Mouse (Mus musculus): ENCODE data around the gene Sqstm1. TPM values are rescaled to one million over a fixed set of nuclear protein-coding genes. Genes with fewer than 3 reads are reported as not detected.
"Not testable (repeated sequence)": the region's sequence is repeated elsewhere in the genome, so short reads cannot be mapped to it uniquely, and the experiment has no call there.

Gene Sqstm1
- polyA plus RNA-seq, 2 experiments: 120 to 214 TPM

- H3K4me1 ChIP-seq (ENCODE audit: control insufficient read depth, insufficient read depth, low read length): no peaks in the 10 kb centered on the region
- H3K27me3 ChIP-seq (ENCODE audit: control insufficient read depth, insufficient read depth, low read length): no peaks in the 10 kb centered on the region
- H3K36me3 ChIP-seq (ENCODE audit: control insufficient read depth, insufficient read depth, low read length): peaks cover 11% of the 10 kb centered on the region
- no peak overlapping the region for H3K4me2 ChIP-seq (replicated peaks; ENCODE audit: low read depth, low read length, severe bottlenecking)
- no peaks in the 10 kb centered on the region for H3K9me3 ChIP-seq (ENCODE audit: control insufficient read depth, low read length)
- ATAC-seq (ENCODE audit: low FRiP score, low read depth): no peak
- no peak overlapping the region for H3K27ac ChIP-seq (replicated peaks; ENCODE audit: low read depth, low read length)
- 76% methylated on average over 6 of the region's 6 CpGs for WGBS
- no peak overlapping the region for H3K9ac ChIP-seq (ENCODE audit: low read depth, low read length, severe bottlenecking)
- H3K4me3 ChIP-seq (replicated peaks; ENCODE audit: low read length): no peak overlapping the region
- no peak for TF ChIP-seq POLR2A (IDR thresholded peaks at IDR 0.05; ENCODE audit: borderline replicate concordance, extremely low read depth, insufficient read depth, insufficient read length)
- DNase-seq (ENCODE audit: low spot score): no peak
These were observed 30.0 kb downstream of the Sqstm1 start for GRCm38 (mm10) chr11:50180478-50181231.

- Histone ChIP-seq H3K27me3 (ENCODE audit: control insufficient read depth, insufficient read depth, low read length) (no peaks in the 10 kb centered on the region), H3K9ac (ENCODE audit: low read depth, low read length, severe bottlenecking) (no peak overlapping the region), H3K9me3 (ENCODE audit: control insufficient read depth, low read length) (no peaks in the 10 kb centered on the region), H3K4me2 (replicated peaks; ENCODE audit: low read depth, low read length, severe bottlenecking) (no peak overlapping the region), H3K36me3 (ENCODE audit: control insufficient read depth, insufficient read depth, low read length) (peaks cover 11% of the 10 kb centered on the region), H3K4me1 (ENCODE audit: control insufficient read depth, insufficient read depth, low read length) (peaks cover 6% of the 10 kb centered on the region; the same call in 1 of the 2 replicates), H3K4me3 (replicated peaks; ENCODE audit: low read length) (no peak overlapping the region), H3K27ac (replicated peaks; ENCODE audit: low read depth, low read length) (no peak overlapping the region)
- TF ChIP-seq POLR2A (IDR thresholded peaks at IDR 0.05; ENCODE audit: borderline replicate concordance, extremely low read depth, insufficient read depth, insufficient read length): no peak
- ATAC-seq (ENCODE audit: low FRiP score, low read depth) (no peak), DNase-seq (ENCODE audit: low spot score) (no peak)
- 77% methylated on average over 5 of the region's 5 CpGs for WGBS
These were observed 31.8 kb downstream of the Sqstm1 start for GRCm38 (mm10) chr11:50178532-50179488.

GRCm38 (mm10) chr11:50177111-50177510 is 33.5 kb downstream of the Sqstm1 start:
- H3K27me3 ChIP-seq (ENCODE audit: control insufficient read depth, insufficient read depth, low read length): no peaks in the 10 kb centered on the region
- no peak overlapping the region for H3K9ac ChIP-seq (ENCODE audit: low read depth, low read length, severe bottlenecking)
- no peak overlapping the region for H3K27ac ChIP-seq (replicated peaks; ENCODE audit: low read depth, low read length)
- WGBS: 70% methylated on average over 6 of the region's 6 CpGs
- no peak for TF ChIP-seq POLR2A (IDR thresholded peaks at IDR 0.05; ENCODE audit: borderline replicate concordance, extremely low read depth, insufficient read depth, insufficient read length)
- no peak overlapping the region for H3K4me2 ChIP-seq (replicated peaks; ENCODE audit: low read depth, low read length, severe bottlenecking)
- peaks cover 4% of the 10 kb centered on the region for H3K36me3 ChIP-seq (ENCODE audit: control insufficient read depth, insufficient read depth, low read length)
- DNase-seq (ENCODE audit: low spot score) (no peak), ATAC-seq (ENCODE audit: low FRiP score, low read depth) (no peak)
- no peak overlapping the region for H3K4me3 ChIP-seq (replicated peaks; ENCODE audit: low read length)
- H3K9me3 ChIP-seq (ENCODE audit: control insufficient read depth, low read length): no peaks in the 10 kb centered on the region
- peaks cover 6% of the 10 kb centered on the region; the same call in 1 of the 2 replicates for H3K4me1 ChIP-seq (ENCODE audit: control insufficient read depth, insufficient read depth, low read length)

- peaks cover 6% of the 10 kb centered on the region; the same call in 1 of the 2 replicates for H3K4me1 ChIP-seq (ENCODE audit: control insufficient read depth, insufficient read depth, low read length)
- DNase-seq (ENCODE audit: low spot score) (no peak), ATAC-seq (ENCODE audit: low FRiP score, low read depth) (no peak)
- WGBS: 87% methylated on average over 3 of the region's 3 CpGs
- H3K4me2 ChIP-seq (replicated peaks; ENCODE audit: low read depth, low read length, severe bottlenecking): no peak overlapping the region
- H3K27me3 ChIP-seq (ENCODE audit: control insufficient read depth, insufficient read depth, low read length): no peaks in the 10 kb centered on the region
- H3K4me3 ChIP-seq (replicated peaks; ENCODE audit: low read length): no peak overlapping the region
- no peak overlapping the region for H3K27ac ChIP-seq (replicated peaks; ENCODE audit: low read depth, low read length)
- no peak overlapping the region for H3K9ac ChIP-seq (ENCODE audit: low read depth, low read length, severe bottlenecking)
- H3K9me3 ChIP-seq (ENCODE audit: control insufficient read depth, low read length): no peaks in the 10 kb centered on the region
- peaks cover 12% of the 10 kb centered on the region for H3K36me3 ChIP-seq (ENCODE audit: control insufficient read depth, insufficient read depth, low read length)
- TF ChIP-seq POLR2A (IDR thresholded peaks at IDR 0.05; ENCODE audit: borderline replicate concordance, extremely low read depth, insufficient read depth, insufficient read length): no peak
These were observed 34.3 kb downstream of the Sqstm1 start for GRCm38 (mm10) chr11:50176351-50176750.

- peaks cover 6% of the 10 kb centered on the region; the same call in 1 of the 2 replicates for H3K4me1 ChIP-seq (ENCODE audit: control insufficient read depth, insufficient read depth, low read length)
- H3K4me2 ChIP-seq (replicated peaks; ENCODE audit: low read depth, low read length, severe bottlenecking): peak overlapping the region; percentile 56
- WGBS: under 1% methylated on average over 26 of the region's 27 CpGs
- ATAC-seq (ENCODE audit: low FRiP score, low read depth) (peak; percentile 99), DNase-seq (ENCODE audit: low spot score) (peak; percentile 99)
- H3K9me3 ChIP-seq (ENCODE audit: control insufficient read depth, low read length): no peaks in the 10 kb centered on the region
- no peak overlapping the region for H3K27ac ChIP-seq (replicated peaks; ENCODE audit: low read depth, low read length)
- TF ChIP-seq POLR2A (IDR thresholded peaks at IDR 0.05; ENCODE audit: borderline replicate concordance, extremely low read depth, insufficient read depth, insufficient read length): peak; percentile 90; the same call in 1 of the 2 replicates
- H3K9ac ChIP-seq (ENCODE audit: low read depth, low read length, severe bottlenecking): peak overlapping the region; percentile 66
- H3K4me3 ChIP-seq (replicated peaks; ENCODE audit: low read length): peak overlapping the region; percentile 58
- no peaks in the 10 kb centered on the region for H3K27me3 ChIP-seq (ENCODE audit: control insufficient read depth, insufficient read depth, low read length)
- H3K36me3 ChIP-seq (ENCODE audit: control insufficient read depth, insufficient read depth, low read length): peaks cover 24% of the 10 kb centered on the region
These were observed 35.9 kb downstream of the Sqstm1 start for GRCm38 (mm10) chr11:50174730-50175187.

- Histone ChIP-seq H3K4me2 (replicated peaks; ENCODE audit: low read depth, low read length, severe bottlenecking) (peak within 1 kb of the TSS; percentile 56), H3K9ac (ENCODE audit: low read depth, low read length, severe bottlenecking) (peak within 1 kb of the TSS; percentile 66), H3K36me3 (ENCODE audit: control insufficient read depth, insufficient read depth, low read length) (peaks cover 30% of the 10 kb centered on the region), H3K4me3 (replicated peaks; ENCODE audit: low read length) (peak within 1 kb of the TSS; percentile 58)
- DNase-seq (ENCODE audit: low spot score): peak; percentile 8
- not testable (repeated sequence) for H3K4me1 ChIP-seq (ENCODE audit: control insufficient read depth, insufficient read depth, low read length); H3K9me3 ChIP-seq (ENCODE audit: control insufficient read depth, low read length); H3K27ac ChIP-seq (replicated peaks; ENCODE audit: low read depth, low read length); H3K27me3 ChIP-seq (ENCODE audit: control insufficient read depth, insufficient read depth, low read length)
- peak; percentile 16 for ATAC-seq (ENCODE audit: low FRiP score, low read depth)
- 5% methylated on average over 19 of the region's 19 CpGs for WGBS
These were observed 36.4 kb downstream of the Sqstm1 start, which contains the start of gene Mrnip for GRCm38 (mm10) chr11:50174111-50174729. TSS of gene Mrnip (plus strand) at chr11:50174444.
